Mouse (Mus musculus): Measurements from ENCODE around the gene Nr6a1.

Gene Nr6a1

DNA sequence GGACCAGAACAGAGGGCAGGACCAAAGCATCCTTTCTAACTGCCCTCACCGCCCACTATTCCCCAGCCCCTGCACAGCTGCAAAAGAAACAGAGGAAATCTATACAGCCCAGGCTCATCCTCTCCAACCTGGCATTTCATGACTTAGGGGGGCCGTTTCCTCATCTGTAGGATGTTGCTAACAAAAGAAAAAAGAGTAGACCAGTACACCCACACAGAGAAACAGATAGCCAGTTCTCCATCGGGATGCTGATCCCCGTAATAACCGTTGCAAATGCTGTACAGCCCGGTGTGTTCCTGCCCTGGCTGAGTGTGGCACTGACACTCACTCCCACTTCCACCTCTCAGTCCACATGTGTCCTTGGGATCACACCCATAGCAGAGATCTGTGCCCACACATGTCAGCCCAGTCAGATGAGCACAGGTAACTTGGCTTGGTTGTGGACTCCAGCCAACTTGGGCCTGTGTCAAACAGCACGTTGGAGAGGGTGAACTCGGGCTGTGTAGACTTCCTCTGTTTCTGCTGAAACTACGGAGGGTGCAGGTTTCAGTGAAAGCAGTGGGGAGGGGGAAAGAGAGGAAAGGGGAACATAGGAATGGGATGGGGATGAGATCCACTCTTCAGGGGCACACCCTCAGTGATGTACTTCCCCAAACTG, 9.4 kb upstream of the Nr6a1 start:
- no peak for DNase-seq (ENCODE audit: low spot score)

DNA sequence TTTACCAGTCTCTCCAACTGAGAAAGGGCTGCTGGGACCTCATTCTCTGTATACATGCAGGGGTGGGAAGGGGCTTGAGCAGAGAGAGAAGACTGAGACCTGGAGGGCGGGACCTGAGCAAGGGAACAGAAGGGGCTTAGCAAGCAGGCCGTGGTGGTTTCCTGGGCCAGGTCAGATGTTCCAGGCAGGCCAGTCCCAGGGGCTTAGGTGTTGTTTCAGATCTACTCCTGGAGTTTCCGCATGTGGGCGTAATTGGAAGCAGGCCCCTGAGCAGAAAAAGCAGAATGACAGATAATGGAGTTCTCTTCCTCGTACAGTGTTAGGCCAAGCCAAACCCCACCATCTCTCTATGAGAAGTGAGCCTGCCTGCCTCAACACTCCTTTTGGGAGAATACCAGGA, 7.4 kb upstream of the Nr6a1 start:
- peak; percentile 16 for DNase-seq (ENCODE audit: low spot score)

GRCm38 (mm10) chr2:38933931-38934330, 6.4 kb upstream of the Nr6a1 start:
- DNase-seq (ENCODE audit: low spot score), result no peak

- DNase-seq (ENCODE audit: low spot score), result peak; percentile 88
Observed at GRCm38 (mm10) chr2:38931851-38932667, 4.6 kb upstream of the Nr6a1 start, which contains the start of gene Olfml2a. Olfml2a (plus strand) TSS chr2:38931978.

- DNase-seq (ENCODE audit: low spot score), result no peak
Observed at GRCm38 (mm10) chr2:38930269-38930668, 2.8 kb upstream of the Nr6a1 start.

GRCm38 (mm10) chr2:38926145-38926891, 1.2 kb downstream of the Nr6a1 start:
- peak; percentile 99 for DNase-seq (ENCODE audit: low spot score)

DNA sequence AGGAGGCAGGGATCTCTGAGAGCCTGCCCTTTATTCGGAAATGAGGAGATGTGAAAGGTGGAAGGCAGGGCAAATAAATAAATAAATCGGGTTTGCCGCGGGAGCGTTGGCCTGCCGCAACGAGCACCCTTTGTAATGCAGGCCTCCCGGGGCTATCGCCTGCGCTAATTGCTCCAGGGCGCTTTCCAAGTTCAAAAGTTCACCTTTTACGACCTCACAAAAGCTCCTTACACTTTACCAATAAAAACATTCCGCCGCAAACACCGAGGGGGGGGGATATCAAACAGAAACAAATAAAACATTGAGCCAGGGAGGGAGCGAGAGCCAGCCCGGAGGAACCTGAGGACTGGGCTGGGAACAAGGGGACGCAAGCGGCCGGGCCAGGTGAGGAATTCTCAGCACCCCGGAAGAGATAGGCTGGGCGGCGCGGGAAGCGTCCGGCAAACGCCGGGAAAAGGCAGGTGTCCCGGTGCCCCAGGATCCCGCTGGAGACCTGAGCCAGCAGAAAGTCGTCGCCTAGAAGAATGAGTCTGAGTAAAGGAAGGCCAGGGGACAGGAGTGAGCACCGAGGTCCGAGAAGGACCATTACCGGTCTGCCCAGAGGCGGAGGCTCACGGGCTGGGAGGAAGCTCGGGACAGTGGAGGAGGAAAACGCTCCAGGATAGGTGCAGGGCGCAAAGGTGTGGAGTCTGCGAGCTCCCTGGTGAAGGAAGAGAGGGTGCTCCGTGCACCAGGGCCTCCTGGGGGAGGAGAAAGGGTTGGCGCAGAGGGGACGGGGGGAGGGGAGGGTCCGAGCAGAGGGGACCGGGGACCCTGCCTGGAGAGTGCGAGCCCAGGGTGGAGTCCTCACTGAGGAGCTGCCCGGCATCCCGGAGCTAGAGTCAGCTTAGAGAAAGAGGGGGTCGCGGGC, 2.1 kb downstream of the Nr6a1 start:
- DNase-seq (ENCODE audit: low spot score), result peak; percentile 61

GRCm38 (mm10) chr2:38924571-38924970, 2.9 kb downstream of the Nr6a1 start:
- DNase-seq (ENCODE audit: low spot score), result peak; percentile 31

GRCm38 (mm10) chr2:38923911-38924310, 3.6 kb downstream of the Nr6a1 start:
- DNase-seq (ENCODE audit: low spot score), result no peak

GRCm38 (mm10) chr2:38923471-38923870, 4.0 kb downstream of the Nr6a1 start:
- DNase-seq (ENCODE audit: low spot score), result no peak

GRCm38 (mm10) chr2:38921374-38921773, 6.1 kb downstream of the Nr6a1 start:
- no peak for DNase-seq (ENCODE audit: low spot score)

- DNase-seq (ENCODE audit: low spot score), result no peak
Observed at GRCm38 (mm10) chr2:38916947-38917691, 10.4 kb downstream of the Nr6a1 start.

DNA sequence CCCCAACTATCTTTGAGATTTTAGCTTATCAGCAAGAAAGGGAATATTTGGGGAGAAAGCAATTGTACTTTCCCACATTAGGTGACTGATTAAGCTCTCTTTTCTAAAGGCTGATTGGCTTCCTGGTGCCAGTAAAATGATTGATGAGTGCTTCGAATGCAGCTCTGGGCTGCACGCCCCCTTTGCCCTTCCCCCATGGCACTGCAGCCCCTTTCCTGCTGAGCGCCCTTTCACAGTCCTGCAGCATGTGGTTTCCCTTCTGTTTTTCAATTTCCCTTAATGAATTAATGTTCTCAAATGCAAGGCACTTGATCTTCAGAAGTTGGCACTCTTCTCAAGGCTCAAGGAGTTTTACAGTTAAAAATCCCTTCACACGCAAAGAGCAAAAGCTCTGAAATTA, 12.5 kb downstream of the Nr6a1 start:
- DNase-seq (ENCODE audit: low spot score), result peak; percentile 86

DNA sequence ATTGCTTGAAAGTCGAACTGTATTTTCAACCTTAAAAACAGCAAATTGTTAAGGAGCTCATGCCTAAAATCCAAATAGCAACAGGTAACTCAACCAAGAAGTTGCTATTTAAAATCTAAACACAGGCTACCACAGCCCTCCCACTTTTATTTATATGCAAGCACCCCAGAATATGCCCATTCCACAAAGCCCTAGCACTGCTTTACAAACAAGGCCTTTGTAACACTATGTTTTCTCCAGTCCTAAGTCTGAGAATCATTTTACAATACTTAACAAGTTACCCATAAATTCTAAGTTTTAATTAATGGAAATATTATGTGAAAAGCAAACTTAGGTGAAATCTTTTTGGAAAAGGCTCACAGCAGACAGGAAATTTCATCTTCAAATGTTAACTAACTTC, 13.0 kb downstream of the Nr6a1 start:
- no peak for DNase-seq (ENCODE audit: low spot score)

GRCm38 (mm10) chr2:38908604-38909003, 18.9 kb downstream of the Nr6a1 start:
- no peak for DNase-seq (ENCODE audit: low spot score)

DNA sequence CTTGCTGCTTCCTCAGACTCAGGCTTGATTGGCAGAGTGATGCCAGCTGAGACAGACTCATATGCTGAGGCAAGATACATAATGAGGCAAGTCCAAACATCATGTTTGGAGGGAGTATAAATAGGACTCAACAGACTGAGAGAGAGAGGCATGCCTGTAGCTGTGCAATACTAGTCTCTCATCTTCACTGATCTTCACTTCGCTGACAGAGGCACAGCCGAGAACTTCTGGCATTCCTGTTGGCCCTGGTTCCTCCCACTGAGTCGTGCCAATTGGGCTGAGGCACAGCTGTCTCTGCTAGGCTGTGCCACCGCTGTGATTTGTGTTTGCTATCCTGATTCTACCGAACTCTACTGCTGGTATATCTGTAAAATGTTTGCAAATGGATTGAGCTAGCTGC, 21.4 kb downstream of the Nr6a1 start:
- DNase-seq (ENCODE audit: low spot score), result no peak

DNA sequence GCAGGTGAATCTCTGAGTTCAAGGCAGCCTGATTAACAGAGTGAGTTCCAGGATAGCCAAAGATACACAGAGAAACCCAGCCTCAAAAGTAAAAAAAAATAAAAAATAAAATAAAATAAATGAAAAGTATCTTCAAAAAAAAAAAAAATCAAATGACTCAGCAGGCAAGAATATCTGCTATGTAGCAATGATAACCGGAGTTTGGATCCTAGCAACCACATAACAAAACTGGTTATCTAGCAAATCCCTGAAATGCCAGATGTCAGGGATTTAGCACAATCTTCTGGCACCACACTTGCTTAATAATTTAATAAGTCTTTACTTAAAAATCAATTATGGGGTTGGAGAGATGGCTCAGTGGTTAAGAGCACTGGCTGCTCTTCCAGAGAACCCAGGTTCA, 23.2 kb downstream of the Nr6a1 start:
- no peak for DNase-seq (ENCODE audit: low spot score)

- DNase-seq (ENCODE audit: low spot score), result no peak
Observed at GRCm38 (mm10) chr2:38902866-38903265, 24.6 kb downstream of the Nr6a1 start.

- DNase-seq (ENCODE audit: low spot score), result no peak
Observed at GRCm38 (mm10) chr2:38880907-38881672, 46.4 kb downstream of the Nr6a1 start.

DNA sequence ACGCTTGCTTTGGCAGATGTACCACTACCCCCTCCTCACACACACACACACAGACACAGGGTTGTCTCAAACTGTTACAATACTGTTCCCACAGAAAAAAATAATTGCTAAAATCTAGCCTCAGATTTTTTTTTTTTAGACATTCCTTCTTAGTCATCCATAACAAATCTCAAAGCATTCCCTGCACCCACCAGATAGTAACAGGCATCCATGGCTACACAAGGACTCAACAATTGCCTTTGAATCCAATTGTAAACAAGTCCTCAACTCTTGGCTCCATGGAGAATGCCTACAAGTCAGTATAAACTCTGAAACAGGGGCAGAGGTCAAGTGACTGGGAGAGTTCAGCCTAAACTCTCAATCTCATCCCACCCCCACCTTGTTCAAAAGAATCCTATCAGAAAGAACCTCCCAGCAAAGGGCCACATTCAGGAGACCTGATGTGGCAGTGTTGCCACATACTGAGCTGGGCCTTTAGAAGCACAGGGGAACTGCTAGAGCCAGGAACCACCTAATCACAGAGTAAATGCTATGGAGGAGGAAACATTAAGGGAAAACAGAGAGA, 52.9 kb downstream of the Nr6a1 start:
- DNase-seq (ENCODE audit: low spot score), result peak; percentile 72

All from embryo, embryonic 10 days (tissue).